Comparison of ENCODE assay signal across 17 mouse cellular contexts in genomic region chr12:49897768-49898167, GRCm38 (mm10).
DNase-seq lines count a peak whose midpoint lies in the region; ATAC-seq and TF ChIP-seq lines count a peak whose summit lies in the region.
"Had no signal": no experiment of that assay in that cellular context is flagged by ENCODE, and none has a peak within 500 bp of the region (broad histone marks: within the 10 kb centered on the region; RNA-seq: fewer than 3 reads in every experiment).

No protein-coding gene starts in this region.

- H3K36me3 ChIP-seq in forebrain, embryonic 13.5 days (ENCODE audit: poor library complexity, severe bottlenecking): no peaks in the 10 kb centered on the region
- H3K36me3 ChIP-seq in forebrain, embryonic 10.5 days (replicated peaks): no peaks in the 10 kb centered on the region
- no peaks in the 10 kb centered on the region for H3K36me3 ChIP-seq in forebrain, embryonic 14.5 days (ENCODE audit: control insufficient read depth, insufficient read depth, low read length)
- H3K36me3 ChIP-seq in forebrain, embryonic 16.5 days (ENCODE audit: control insufficient read depth, insufficient read depth): no peaks in the 10 kb centered on the region
- H3K36me3 ChIP-seq: embryonic facial prominence, embryonic 10.5 days; embryonic facial prominence, embryonic 12.5 days had no signal

- WGBS in forebrain, embryonic 13.5 days: 45% methylated on average over 2 of the region's 2 CpGs
- WGBS in forebrain, embryonic 10.5 days: 84% methylated on average over 2 of the region's 2 CpGs
- 21% methylated on average over 2 of the region's 2 CpGs for WGBS in forebrain, embryonic 14.5 days
- WGBS in forebrain, embryonic 16.5 days: 37% methylated on average over 2 of the region's 2 CpGs

- no peak overlapping the region for H3K9ac ChIP-seq in forebrain, embryonic 13.5 days
- H3K9ac ChIP-seq in forebrain, embryonic 14.5 days (ENCODE audit: low read length): no peak overlapping the region
- H3K9ac ChIP-seq in forebrain, embryonic 16.5 days (replicated peaks; ENCODE audit: low read depth, low read length): no peak overlapping the region
- H3K9ac ChIP-seq: embryonic facial prominence, embryonic 12.5 days had no signal

- no peak overlapping the region for H3K4me3 ChIP-seq in forebrain, embryonic 13.5 days
- no peak overlapping the region for H3K4me3 ChIP-seq in forebrain, embryonic 10.5 days
- no peak overlapping the region for H3K4me3 ChIP-seq in forebrain, embryonic 14.5 days (ENCODE audit: low read depth, low read length)
- no peak overlapping the region for H3K4me3 ChIP-seq in forebrain, embryonic 16.5 days (replicated peaks; ENCODE audit: low read length)
- H3K4me3 ChIP-seq: embryonic facial prominence, embryonic 10.5 days; embryonic facial prominence, embryonic 12.5 days had no signal

- no peak for TF ChIP-seq POLR2A in brain, embryonic 14.5 days (IDR thresholded peaks at IDR 0.05; ENCODE audit: borderline replicate concordance, extremely low read depth, insufficient read depth, insufficient read length, poor library complexity, severe bottlenecking)

- no peak for TF ChIP-seq CTCF in brain, embryonic 14.5 days (IDR thresholded peaks at IDR 0.05; ENCODE audit: borderline replicate concordance, extremely low read depth, insufficient read depth, insufficient read length)

- H3K27ac ChIP-seq in forebrain, embryonic 13.5 days: no peak overlapping the region
- H3K27ac ChIP-seq in forebrain, embryonic 10.5 days: no peak overlapping the region
- no peak overlapping the region for H3K27ac ChIP-seq in forebrain, embryonic 14.5 days (ENCODE audit: low read depth, low read length)
- H3K27ac ChIP-seq in forebrain, embryonic 16.5 days (ENCODE audit: low read length): no peak overlapping the region
- H3K27ac ChIP-seq: embryonic facial prominence, embryonic 10.5 days; embryonic facial prominence, embryonic 12.5 days had no signal

- no peak for DNase-seq in forebrain, embryonic 10.5 days (ENCODE audit: extremely low spot score, low spot score)
- peak; percentile 74 for DNase-seq in brain, embryonic 14.5 days (ENCODE audit: low read depth)
- peak; percentile 56 for DNase-seq in forebrain, embryonic 14.5 days (ENCODE audit: low spot score)
- no peak for DNase-seq in gastrocnemius, postnatal 14 days
- DNase-seq in heart, adult 9 months (ENCODE audit: low spot score in 2 of 2): no peak
- DNase-seq in adrenal gland, postnatal 14 days: no peak
- DNase-seq: adrenal gland, adult 8-10 months; adrenal gland, postnatal 25 days; cerebellum, adult 11-12 months; cerebellum, adult 2 months; cerebellum, adult 9-10 months; cerebellum, postnatal 10 days; cerebellum, postnatal 25 days had no signal

- H3K4me2 ChIP-seq in forebrain, embryonic 13.5 days: no peak overlapping the region
- no peak overlapping the region for H3K4me2 ChIP-seq in forebrain, embryonic 14.5 days (ENCODE audit: low read length)
- H3K4me2 ChIP-seq in forebrain, embryonic 16.5 days (ENCODE audit: low read length): no peak overlapping the region
- H3K4me2 ChIP-seq: embryonic facial prominence, embryonic 12.5 days had no signal

- intact Hi-C loops in gastrocnemius, postnatal 14 days (cut with DNase I; ENCODE audit: low total_unique reads): no loop called here

- no peaks in the 10 kb centered on the region for H3K4me1 ChIP-seq in forebrain, embryonic 13.5 days
- H3K4me1 ChIP-seq in forebrain, embryonic 10.5 days: no peaks in the 10 kb centered on the region
- no peaks in the 10 kb centered on the region for H3K4me1 ChIP-seq in forebrain, embryonic 14.5 days (ENCODE audit: control insufficient read depth, insufficient read depth, low read length)
- no peaks in the 10 kb centered on the region for H3K4me1 ChIP-seq in forebrain, embryonic 16.5 days (replicated peaks; ENCODE audit: control insufficient read depth, insufficient read depth, low read length)
- H3K4me1 ChIP-seq: embryonic facial prominence, embryonic 10.5 days; embryonic facial prominence, embryonic 12.5 days had no signal

- H3K9me3 ChIP-seq in forebrain, embryonic 13.5 days (replicated peaks): no peaks in the 10 kb centered on the region
- no peaks in the 10 kb centered on the region for H3K9me3 ChIP-seq in forebrain, embryonic 10.5 days
- no peaks in the 10 kb centered on the region for H3K9me3 ChIP-seq in forebrain, embryonic 14.5 days (replicated peaks; ENCODE audit: control insufficient read depth, low read length)
- no peaks in the 10 kb centered on the region for H3K9me3 ChIP-seq in forebrain, embryonic 16.5 days (ENCODE audit: control insufficient read depth, low read length)
- H3K9me3 ChIP-seq: embryonic facial prominence, embryonic 10.5 days; embryonic facial prominence, embryonic 12.5 days had no signal

- peak; percentile 72 for ATAC-seq in forebrain, embryonic 13.5 days
- ATAC-seq in forebrain, embryonic 14.5 days: peak; percentile 40
- peak; percentile 59 for ATAC-seq in forebrain, embryonic 16.5 days

- H3K27me3 ChIP-seq in forebrain, embryonic 13.5 days: no peaks in the 10 kb centered on the region
- H3K27me3 ChIP-seq in forebrain, embryonic 10.5 days (ENCODE audit: poor library complexity, severe bottlenecking): no peaks in the 10 kb centered on the region
- H3K27me3 ChIP-seq in forebrain, embryonic 14.5 days (replicated peaks; ENCODE audit: control insufficient read depth, insufficient read depth, low read length): no peaks in the 10 kb centered on the region
- no peaks in the 10 kb centered on the region for H3K27me3 ChIP-seq in forebrain, embryonic 16.5 days (replicated peaks; ENCODE audit: control insufficient read depth, insufficient read depth, low read length)
- H3K27me3 ChIP-seq: embryonic facial prominence, embryonic 12.5 days had no signal

Comparison
In these comparisons a context has a peak if more than half of its experiments do, and no peak if none do; other contexts are left out.
1. DNase-seq: peak in brain, embryonic 14.5 days (single experiment) and forebrain, embryonic 14.5 days (single experiment); none in forebrain, embryonic 10.5 days (single experiment), gastrocnemius, postnatal 14 days (single experiment), heart, adult 9 months (0 of 2) and adrenal gland, postnatal 14 days (single experiment).
2. Peak in every context shown above with its lines, with median percentiles within 50 percentile points of each other: ATAC-seq.